Mouse (Mus musculus): ENCODE results near the gene Ccnb2. TPM values are rescaled to one million over a fixed set of nuclear protein-coding genes. Genes with fewer than 3 reads are reported as not detected.
"Not testable (repeated sequence)": the region's sequence is repeated elsewhere in the genome, so short reads cannot be mapped to it uniquely, and the experiment has no call there.

Gene Ccnb2
- 1 to 10 TPM; 1.1 to 2.0 TPM for total RNA-seq (2021)
- long read RNA-seq, experiment 1: 0 reads
- long read RNA-seq, experiment 2, partial matches to known transcripts: 0 of 1 reads
- long read RNA-seq, experiment 2, other reads (novel, unspliced or antisense): 0 of 1 reads

GRCm38 (mm10) chr9:70421257-70422056 lies at the start of gene Ccnb2:
TSS of gene Ccnb2 (minus strand) at chr9:70421547.
- peak; percentile 72 to 75 for DNase-seq (ENCODE audit: low spot score in 2 of 2)

- DNase-seq (ENCODE audit: low spot score in 2 of 2): not testable (repeated sequence)
Measured at GRCm38 (mm10) chr9:70463091-70463490, 41.7 kb upstream of the Ccnb2 start.

- DNase-seq (ENCODE audit: low spot score in 2 of 2): no peak
Measured at GRCm38 (mm10) chr9:70452371-70452770, 31.0 kb upstream of the Ccnb2 start.

- DNase-seq (ENCODE audit: low spot score in 2 of 2): no peak
Measured at GRCm38 (mm10) chr9:70449072-70449471, 27.7 kb upstream of the Ccnb2 start.

GRCm38 (mm10) chr9:70439959-70440358 lies 18.6 kb upstream of the Ccnb2 start:
- DNase-seq (ENCODE audit: low spot score in 2 of 2): no peak

- no peak for DNase-seq (ENCODE audit: low spot score in 2 of 2)
Measured at GRCm38 (mm10) chr9:70422661-70423060, 1.3 kb upstream of the Ccnb2 start.

- DNase-seq (ENCODE audit: low spot score in 2 of 2): no peak
Measured at GRCm38 (mm10) chr9:70416412-70416811, 4.9 kb downstream of the Ccnb2 start.

GRCm38 (mm10) chr9:70413038-70413437 lies 8.3 kb downstream of the Ccnb2 start:
- DNase-seq (ENCODE audit: low spot score in 2 of 2): no peak

GRCm38 (mm10) chr9:70410668-70411067 lies 10.7 kb downstream of the Ccnb2 start:
- no peak for DNase-seq (ENCODE audit: low spot score in 2 of 2)

- no peak for DNase-seq (ENCODE audit: low spot score in 2 of 2)
Measured at GRCm38 (mm10) chr9:70409743-70410142, 11.6 kb downstream of the Ccnb2 start.

GRCm38 (mm10) chr9:70408791-70409190 lies 12.6 kb downstream of the Ccnb2 start:
- no peak for DNase-seq (ENCODE audit: low spot score in 2 of 2)

- no peak for DNase-seq (ENCODE audit: low spot score in 2 of 2)
Measured at GRCm38 (mm10) chr9:70406596-70406995, 14.8 kb downstream of the Ccnb2 start.

GRCm38 (mm10) chr9:70401937-70402539 lies 19.3 kb downstream of the Ccnb2 start:
- no peak for DNase-seq (ENCODE audit: low spot score in 2 of 2)

GRCm38 (mm10) chr9:70396083-70396482 lies 25.3 kb downstream of the Ccnb2 start:
- no peak for DNase-seq (ENCODE audit: low spot score in 2 of 2)

GRCm38 (mm10) chr9:70395617-70396016 lies 25.7 kb downstream of the Ccnb2 start:
- no peak for DNase-seq (ENCODE audit: low spot score in 2 of 2)

- peak in 1 of 2 experiments; percentile 19 for DNase-seq (ENCODE audit: low spot score in 2 of 2)
Measured at GRCm38 (mm10) chr9:70392563-70392907, 28.8 kb downstream of the Ccnb2 start.

- DNase-seq (ENCODE audit: low spot score in 2 of 2): no peak
Measured at GRCm38 (mm10) chr9:70391660-70392562, 29.4 kb downstream of the Ccnb2 start.

GRCm38 (mm10) chr9:70391042-70391441 lies 30.3 kb downstream of the Ccnb2 start:
- DNase-seq (ENCODE audit: low spot score in 2 of 2): no peak

- no peak for DNase-seq (ENCODE audit: low spot score in 2 of 2)
Measured at GRCm38 (mm10) chr9:70389548-70389947, 31.8 kb downstream of the Ccnb2 start.

GRCm38 (mm10) chr9:70387410-70388119 lies 33.8 kb downstream of the Ccnb2 start:
- DNase-seq (ENCODE audit: low spot score in 2 of 2): no peak
